Mouse (Mus musculus) left cerebral cortex, postnatal 14 days (tissue): ENCODE measurements around the gene Dnmt3c. TPM values are rescaled to one million over a fixed set of nuclear protein-coding genes. Genes with fewer than 3 reads are reported as not detected.
A peak's percentile ranks its signal among the peaks of the same experiment; 100 is the strongest.
"Not testable (repeated sequence)": the region's sequence is repeated elsewhere in the genome, so short reads cannot be mapped to it uniquely, and the experiment has no call there.

Source experiments
- DNase-seq, 2 experiments: peaks; one replicate each; pipeline ENCODE4 v3.0.0; 2021 to 2022; ENCODE audit warnings: low spot score in 2 of 2, mixed read lengths in 1 of 2
- intact Hi-C: fragments of 180-260 bp; cut with DNase I; formaldehyde crosslinking; loops from one replicate; pipeline ENCODE4 v1.15.1; 2025
- total RNA-seq, 2 experiments: library from RNA; stranded (reverse); gene quantifications; 2 replicates each; pipeline ENCODE4 v1.2.3; 2021

The Dnmt3c gene
- total RNA-seq, 2 experiments from 2014 or later, result not detected

DNA sequence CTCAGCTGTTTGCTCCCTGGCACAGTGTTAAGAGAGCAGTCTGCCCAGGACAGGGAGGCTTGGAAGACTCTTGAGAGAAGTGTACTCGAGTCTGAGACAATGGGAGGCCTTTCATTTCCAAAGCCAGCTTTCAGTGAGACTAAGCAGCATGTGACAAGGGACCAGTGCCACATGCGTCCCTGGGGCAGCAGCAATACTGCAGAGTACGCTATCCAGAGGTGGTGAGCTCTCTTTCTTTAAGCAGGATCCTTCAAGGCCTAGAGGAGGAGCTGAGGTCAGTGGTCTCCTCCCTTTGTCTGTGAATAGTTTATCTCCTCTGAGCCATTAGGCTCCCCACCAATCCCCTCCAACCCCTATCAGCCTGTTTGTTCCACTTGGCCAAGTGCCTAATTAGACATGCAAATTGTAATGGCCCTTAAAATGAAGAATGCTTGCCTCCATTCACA, 16.2 kb downstream of the Dnmt3c start:
- intact Hi-C loops, result loop anchor here (5.0 kb wide), 1 partner anchor 80 kb away; no protein-coding TSS in a partner anchor
- DNase-seq, result peak; percentile 29 to 61

DNA sequence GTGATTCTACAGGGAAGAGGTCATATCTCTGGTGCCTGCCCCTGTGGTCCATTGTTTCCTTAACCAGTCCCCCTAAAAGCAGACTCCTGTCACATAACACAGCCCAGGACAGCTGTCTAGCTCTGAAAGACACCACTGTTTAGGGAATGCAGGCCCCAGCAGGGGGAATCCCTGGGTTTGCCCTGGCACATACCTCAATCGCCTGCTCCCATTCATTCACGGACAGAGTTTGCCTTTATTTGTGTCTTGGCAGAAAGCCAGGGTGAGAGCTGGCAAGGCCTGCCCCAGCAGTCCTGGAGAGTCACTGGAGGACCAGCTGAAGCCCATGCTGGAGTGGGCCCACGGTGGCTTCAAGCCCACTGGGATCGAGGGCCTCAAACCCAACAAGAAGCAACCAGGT, 16.8 kb downstream of the Dnmt3c start:
- DNase-seq, result peak; percentile 60 to 72
- intact Hi-C loops, result loop anchor here (5.0 kb wide), 1 partner anchor 79 kb away; no protein-coding TSS in a partner anchor

GRCm38 (mm10) chr2:153717861-153718260, 21.4 kb downstream of the Dnmt3c start:
- DNase-seq, intact Hi-C loops: not testable (repeated sequence)

- DNase-seq, result no peak
- intact Hi-C loops, result no loop called here
Measured at GRCm38 (mm10) chr2:153723098-153723497, 26.6 kb downstream of the Dnmt3c start.

DNA sequence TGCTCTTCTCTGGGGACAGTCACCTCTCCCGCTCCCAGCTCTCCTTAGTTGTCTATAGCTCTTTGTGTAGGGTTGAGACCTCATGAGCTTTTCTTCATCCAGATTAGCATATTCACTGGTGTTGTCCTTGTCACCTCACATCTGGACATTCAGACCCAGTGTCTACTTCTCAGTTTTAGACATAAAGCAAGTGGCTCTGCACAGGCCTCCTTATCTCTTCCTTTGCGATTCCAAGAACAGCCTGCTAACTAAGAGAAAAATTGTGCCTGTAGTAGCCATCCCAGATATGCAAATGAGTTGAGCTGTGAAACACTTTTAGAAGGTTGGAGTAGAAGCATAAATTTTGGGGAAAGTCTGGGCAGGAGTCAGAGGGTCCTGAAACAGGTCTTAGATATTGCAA, 28.0 kb downstream of the Dnmt3c start:
- DNase-seq, result no peak
- intact Hi-C loops, result no loop called here

GRCm38 (mm10) chr2:153724871-153725270, 28.4 kb downstream of the Dnmt3c start:
- no peak for DNase-seq
- intact Hi-C loops, result no loop called here

DNA sequence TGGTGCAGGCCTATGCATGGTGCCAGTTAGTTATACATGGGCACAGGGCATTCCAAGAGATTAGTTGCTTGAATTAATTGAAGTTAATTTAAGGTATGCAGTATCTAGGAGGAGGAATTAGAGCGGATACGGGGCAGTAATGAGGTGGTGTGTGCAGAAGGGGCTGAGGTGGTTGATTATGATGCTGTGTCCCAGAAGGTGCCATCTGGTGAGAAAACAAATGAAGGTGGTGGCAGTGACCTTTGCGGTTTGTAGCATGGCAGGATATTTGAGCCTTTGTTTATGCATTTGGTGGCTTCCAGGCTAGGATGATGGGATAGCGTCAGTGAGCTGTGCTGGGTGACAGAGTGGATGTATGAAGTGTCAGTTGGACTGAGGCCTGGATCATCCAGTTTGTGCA, 28.8 kb downstream of the Dnmt3c start:
- intact Hi-C loops, result no loop called here
- DNase-seq, result no peak

DNA sequence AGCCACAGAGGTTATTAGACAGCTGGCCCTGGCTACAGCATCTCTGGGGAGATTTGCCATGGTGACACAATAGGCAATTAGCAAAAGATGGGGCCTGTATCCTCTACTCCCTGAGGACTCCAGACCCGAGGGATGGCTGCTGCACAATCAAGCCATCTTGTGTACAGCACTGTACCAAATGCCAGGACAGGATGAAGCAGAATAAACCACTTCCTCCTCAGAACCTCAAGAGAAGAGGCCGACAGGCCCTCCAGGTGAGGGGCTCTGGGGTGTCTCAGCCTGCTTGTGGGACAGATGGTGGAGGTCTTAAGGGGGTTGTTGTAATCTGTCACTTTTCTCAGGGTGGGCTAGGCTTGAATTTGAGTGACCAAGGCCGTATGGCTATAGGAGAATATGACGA, 37.6 kb downstream of the Dnmt3c start:
- no peak for DNase-seq
- intact Hi-C loops, result no loop called here

- peak; percentile 100 for DNase-seq
- intact Hi-C loops, result no loop called here
Measured at GRCm38 (mm10) chr2:153740500-153741436, 44.3 kb downstream of the Dnmt3c start, which contains the start of gene Mapre1. TSS of gene Mapre1 (plus strand) at chr2:153741274.

DNA sequence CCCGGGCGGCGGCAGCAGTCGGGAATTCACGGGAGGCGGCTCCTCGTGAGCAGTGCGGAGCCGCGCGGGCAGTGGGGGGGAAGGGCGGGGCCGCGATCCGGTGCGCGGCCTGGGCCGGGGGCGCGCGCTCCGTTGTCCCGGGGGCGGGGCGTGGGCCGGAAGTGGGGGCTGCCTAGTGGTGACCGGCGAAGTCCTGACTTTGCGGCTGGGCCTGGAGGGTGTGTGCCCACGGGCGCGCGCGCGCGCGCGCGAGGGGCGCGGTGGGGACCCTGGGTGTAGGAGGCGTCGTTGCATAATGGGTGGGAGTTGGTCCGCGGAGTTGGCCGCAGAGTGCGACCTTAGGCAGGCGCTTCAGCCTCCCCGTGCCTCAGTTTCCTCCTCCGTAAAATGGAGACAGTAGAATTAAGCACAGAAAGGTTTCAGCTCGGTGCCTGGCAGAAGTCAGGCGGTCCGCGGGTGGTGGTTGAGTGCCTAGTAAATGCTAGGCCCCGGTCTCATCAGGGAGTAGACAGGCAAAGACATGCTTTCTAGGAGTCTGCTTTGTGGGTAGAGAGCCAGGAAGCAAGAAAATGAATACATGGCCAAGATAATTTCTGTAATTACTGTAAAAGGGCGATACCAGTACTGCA, 45.1 kb downstream of the Dnmt3c start:
- no peak for DNase-seq
- intact Hi-C loops, result no loop called here

DNA sequence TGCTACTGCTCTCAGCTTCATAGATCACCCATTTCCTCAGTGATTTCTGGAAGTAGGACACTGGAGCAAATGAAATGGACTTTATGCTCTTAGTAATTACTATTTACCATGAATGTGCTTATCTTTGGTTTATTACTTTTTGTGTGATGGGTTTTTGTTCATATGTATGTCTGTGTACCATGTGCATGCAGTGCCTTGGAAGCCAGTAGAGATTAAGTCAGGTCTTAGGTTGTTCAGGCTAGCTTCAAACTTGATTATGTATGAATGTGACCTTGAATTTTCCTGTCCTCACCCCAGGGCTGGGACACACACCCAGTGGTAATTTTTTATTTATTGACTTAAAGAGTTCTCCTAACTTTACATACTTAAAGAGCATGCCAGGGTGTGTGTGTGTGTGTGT, 51.5 kb downstream of the Dnmt3c start:
- intact Hi-C loops, result no loop called here
- DNase-seq, result no peak

GRCm38 (mm10) chr2:153750363-153750762, 53.9 kb downstream of the Dnmt3c start:
- no peak for DNase-seq
- intact Hi-C loops, result no loop called here

DNA sequence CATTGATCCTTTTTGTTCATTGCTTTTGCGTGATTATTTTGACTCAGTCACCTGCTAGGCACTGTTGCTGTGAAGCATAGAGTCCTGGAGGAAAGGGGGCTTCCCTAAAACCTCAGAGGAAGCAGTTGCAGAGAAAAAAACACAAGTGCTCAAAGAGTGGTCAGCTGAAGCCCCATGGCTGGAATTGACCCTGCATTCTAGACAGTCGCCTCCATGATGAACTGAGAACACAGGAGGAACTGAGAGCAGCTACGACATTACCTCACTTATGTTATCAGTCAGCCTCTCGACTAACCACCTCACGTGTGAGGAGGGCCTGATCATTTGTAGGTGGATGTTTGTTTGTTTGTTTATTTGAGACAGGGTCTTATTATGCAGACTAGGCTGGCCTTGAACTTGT, 65.7 kb downstream of the Dnmt3c start:
- intact Hi-C loops, result no loop called here
- no peak for DNase-seq

DNA sequence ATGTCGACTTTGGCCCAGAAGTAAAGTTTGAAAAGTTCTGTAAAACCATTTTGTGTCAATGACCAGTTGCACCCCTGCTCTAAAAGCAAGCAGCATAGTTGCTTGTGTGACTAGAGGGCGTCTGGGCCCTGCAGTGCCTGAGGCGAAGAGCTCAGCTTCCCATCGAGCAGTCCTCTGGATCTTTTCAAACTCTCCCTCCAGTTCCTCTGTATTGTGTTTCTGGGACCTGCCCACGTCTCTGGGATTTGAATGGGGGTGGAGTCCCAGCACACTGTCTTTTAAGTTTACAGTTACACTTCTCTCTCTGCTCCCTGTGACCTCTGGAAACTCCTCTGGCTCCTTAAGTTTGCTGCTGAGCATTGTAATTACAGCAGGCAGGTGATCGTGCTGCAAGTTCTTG, 71.0 kb downstream of the Dnmt3c start:
- intact Hi-C loops, result no loop called here
- no peak for DNase-seq

- intact Hi-C loops, result no loop called here
- no peak for DNase-seq
Measured at GRCm38 (mm10) chr2:153768881-153769280, 72.4 kb downstream of the Dnmt3c start.

GRCm38 (mm10) chr2:153772950-153773349, 76.5 kb downstream of the Dnmt3c start:
- intact Hi-C loops, result no loop called here
- no peak for DNase-seq

GRCm38 (mm10) chr2:153775472-153775871, 79.0 kb downstream of the Dnmt3c start:
- intact Hi-C loops, result no loop called here
- DNase-seq, result no peak

GRCm38 (mm10) chr2:153778638-153779362, 82.3 kb downstream of the Dnmt3c start:
- intact Hi-C loops, result no loop called here
- DNase-seq, result peak; percentile 35 to 59
